Mouse (Mus musculus): ENCODE results near the gene Tecr.

Gene Tecr

DNA sequence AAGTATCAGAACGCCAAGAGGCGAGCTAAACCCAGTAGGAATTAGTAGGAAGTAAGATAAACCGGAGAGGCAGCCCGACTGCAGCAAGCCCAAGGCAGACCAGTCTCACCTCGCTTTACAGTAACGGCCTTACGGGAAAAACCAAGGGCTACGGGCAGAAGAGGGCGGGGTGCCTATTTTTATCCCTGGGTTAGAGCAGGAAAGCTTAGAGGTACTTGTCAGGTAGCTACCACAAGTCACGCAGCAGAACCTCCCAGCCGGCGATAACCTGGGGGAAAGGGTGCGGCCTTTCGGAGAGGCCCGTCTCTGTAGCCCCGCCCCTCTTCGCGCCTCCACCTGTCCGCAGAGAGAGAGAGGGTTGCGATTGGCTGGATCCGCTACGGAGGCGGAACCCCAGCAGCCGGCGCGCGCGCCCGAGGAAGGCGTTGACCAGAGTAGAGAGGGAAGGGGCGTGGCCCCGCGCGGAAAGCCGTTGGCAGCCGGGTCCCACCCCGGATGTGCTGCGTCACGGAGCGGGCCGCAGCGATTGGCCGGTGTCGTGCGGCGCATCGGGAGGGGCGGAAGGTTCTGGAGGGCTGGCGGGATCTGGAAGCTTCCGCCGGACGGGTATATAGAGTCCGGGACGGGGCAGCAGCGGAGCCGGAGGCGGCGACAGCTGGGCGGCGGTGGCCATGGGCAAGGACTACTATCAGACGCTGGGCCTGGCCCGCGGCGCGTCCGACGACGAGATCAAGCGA lies at the start of gene Tecr, which contains the start of gene Dnajb1:
Tecr (minus strand) TSS at position 311 of the 737 bp plus-strand sequence.
Dnajb1 (plus strand) TSS at position 533 of the 737 bp plus-strand sequence.
- peak; percentile 100 for DNase-seq

GRCm38 (mm10) chr8:83656484-83657246 lies 48.9 kb upstream of the Tecr start:
- no peak for DNase-seq

DNA sequence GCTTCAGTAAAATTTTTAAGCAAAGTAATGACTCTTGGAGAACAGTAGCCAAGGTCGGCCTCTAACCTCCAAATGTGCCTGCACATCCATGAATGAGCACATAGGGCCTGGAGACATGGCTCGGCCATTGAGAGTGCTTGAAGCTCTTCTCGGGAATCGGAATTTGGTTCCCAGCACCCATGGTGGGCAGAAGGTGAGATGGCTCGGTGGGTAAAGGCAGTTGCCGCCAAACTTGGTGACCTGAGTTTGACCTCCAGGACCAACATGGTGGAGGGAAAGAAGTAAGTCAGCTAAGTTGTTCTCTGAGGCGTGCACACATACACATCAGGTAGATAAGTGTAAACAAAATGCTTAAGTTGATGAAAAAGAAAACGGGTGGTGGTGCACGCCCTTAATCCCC lies 48.3 kb upstream of the Tecr start:
- no peak for DNase-seq

GRCm38 (mm10) chr8:83654725-83655124 lies 47.0 kb upstream of the Tecr start:
- DNase-seq: no peak

DNA sequence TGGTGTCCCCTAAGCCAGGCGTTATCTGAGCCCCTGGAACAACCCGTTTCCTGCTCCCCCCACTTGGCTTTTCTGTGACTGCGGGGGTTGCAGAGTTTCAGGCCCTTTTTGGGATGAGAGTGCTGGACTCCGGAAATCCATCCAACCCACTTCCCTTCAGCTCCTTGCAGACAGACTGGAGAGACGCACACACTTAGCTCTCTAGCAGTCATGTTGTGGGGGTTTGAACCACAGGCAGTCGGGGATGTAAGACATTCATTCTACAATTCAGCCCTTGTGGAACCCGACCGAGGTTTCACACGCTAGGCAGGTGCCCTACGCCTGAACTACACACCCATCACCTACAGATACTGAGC lies 45.9 kb upstream of the Tecr start:
- no peak for DNase-seq

DNA sequence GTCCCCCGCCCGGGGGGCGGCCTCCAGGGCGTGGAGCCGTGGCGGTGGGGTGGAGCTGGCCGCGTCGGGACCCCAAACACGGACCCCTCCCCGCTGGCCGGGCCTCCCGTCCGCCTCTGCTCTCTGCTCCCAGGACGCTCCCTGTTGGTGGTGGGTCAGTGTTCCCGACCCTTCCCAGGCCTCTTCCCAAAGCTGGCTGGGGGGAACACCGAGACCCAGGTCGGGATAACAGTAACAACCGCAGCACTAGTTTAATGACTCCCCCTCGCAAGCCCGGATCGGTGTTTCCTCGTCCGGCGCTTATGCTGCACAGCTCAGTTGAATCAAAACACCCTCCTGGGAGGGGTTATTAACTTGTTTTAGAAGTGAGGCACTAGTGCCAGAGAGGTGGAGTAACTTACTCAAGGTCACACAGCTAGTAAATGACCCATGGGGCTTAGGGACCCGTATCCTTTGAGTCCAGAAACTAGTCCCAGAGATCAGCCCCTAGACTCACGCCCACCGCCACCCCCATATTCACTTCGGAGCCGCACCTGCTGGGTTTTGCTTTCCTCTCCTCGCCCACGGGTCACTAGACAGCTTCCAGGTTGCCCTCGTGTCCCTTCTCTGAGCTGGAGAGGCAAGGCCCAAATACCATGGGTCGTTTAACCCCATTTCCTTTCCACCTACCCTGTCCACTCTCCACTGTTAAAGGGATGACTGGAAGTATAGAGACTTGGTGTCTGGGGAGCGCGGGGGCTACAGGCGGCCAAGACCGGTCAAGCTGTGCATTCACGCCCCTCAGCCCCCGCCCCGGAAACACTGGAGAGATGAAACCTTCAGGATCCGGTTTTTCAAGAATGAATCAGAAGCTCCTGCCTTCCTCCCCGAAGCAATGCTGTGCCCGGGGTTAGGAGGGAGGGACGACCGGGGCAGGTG lies 45.2 kb upstream of the Tecr start:
- no peak for DNase-seq

- peak; percentile 94 for DNase-seq
Observed at GRCm38 (mm10) chr8:83652030-83652743, 44.4 kb upstream of the Tecr start, which contains the start of gene Gipc1. Gene Gipc1, plus strand, starts transcription at chr8:83652677.

DNA sequence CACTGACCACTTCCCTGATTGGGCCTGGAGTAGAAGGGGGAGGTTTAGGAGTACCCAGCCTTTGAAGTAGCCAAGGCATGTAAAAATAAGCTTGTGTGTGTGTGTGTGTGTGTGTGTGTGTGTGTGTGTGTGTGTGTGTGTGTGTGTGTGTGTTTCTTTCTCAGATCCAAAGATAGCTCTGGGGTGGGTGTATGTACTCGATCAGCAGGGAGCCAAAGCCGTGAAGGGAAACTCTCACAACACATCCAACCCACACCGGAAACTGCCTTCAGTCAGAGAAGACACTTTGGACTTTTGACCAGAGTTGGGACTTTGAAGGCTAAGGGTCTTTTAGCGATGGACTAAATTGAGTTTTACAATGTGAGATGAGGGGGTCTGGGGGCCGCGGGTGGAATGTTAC lies 41.9 kb upstream of the Tecr start:
- no peak for DNase-seq

- DNase-seq: no peak
Observed at GRCm38 (mm10) chr8:83648031-83648430, 40.3 kb upstream of the Tecr start.

DNA sequence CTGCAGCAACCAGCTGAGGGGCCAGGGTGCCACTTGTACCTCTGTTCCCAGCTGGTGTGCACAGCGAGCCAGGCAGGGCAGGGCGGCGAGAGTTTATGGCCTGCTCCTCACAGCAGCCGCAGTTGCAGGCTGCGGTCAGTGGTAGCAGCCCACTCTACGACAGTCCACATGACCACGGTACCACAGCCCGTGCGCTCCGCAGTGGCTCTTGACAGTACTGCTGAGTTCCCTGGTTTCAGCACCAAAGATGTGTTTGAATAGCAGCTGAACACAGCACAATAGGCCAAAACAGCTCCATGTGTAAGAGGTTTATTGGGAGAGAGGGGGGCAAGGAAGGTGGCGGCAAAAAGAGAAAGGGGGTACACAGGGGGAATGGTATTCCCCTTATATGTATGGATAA lies 39.7 kb upstream of the Tecr start:
- no peak for DNase-seq

DNA sequence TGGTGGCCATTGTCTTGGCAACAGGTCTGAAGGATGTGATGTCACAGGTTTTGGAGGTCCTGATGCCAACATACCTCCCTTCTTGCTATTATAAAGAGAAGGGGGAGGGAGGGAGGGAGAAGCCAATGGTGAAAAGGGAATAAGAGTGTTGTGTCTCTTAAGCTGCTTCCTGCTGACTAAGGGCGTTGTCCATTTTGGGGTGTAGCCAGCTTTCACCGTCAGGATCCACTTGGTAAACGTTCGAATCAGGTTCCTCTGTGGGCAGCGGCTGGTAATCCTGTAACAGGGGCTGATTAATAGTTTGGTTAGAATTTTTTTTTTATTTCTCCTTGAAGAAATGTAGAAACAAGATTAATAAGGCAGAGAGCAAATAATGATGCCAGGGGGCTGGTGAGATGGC lies 31.9 kb upstream of the Tecr start:
- no peak for DNase-seq

GRCm38 (mm10) chr8:83638856-83639255 lies 31.1 kb upstream of the Tecr start:
- DNase-seq: no peak

GRCm38 (mm10) chr8:83632083-83632707 lies 24.4 kb upstream of the Tecr start:
- DNase-seq: no peak

DNA sequence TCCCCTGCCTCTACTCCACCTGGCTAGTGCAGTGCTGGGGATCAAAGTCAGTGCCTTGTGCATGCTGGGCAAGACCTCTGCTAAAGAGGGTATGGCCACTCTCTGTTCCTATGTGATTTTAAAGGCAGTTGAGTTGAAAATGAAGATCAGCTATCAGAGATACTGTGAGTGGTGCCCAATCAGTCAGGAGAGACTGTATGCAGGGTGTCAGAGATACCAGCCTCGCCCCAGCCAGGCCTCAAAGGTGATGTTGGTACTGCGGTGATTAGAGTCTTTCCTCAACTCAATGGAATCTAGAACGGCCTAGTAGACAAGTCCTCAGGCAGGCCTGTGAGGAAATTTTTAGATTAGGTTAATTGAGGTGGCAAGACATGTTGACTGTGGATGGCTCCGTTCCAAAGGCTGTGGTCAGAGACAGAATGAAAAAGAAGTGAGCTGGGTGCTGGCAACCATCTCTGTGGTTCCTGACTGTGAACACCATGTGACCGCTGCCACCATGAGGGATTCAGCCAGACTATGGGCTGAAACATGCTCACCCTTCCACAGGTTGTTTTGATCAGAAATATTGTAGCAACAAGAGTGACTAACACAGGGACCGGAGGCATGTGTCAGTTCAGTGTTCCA lies 18.0 kb upstream of the Tecr start:
- DNase-seq: no peak

- DNase-seq: peak; percentile 51
Observed at GRCm38 (mm10) chr8:83624739-83625138, 17.0 kb upstream of the Tecr start.

- no peak for DNase-seq
Observed at GRCm38 (mm10) chr8:83623549-83623948, 15.8 kb upstream of the Tecr start.

GRCm38 (mm10) chr8:83622389-83622989 lies 14.7 kb upstream of the Tecr start:
- peak; percentile 90 for DNase-seq

- DNase-seq: no peak
Observed at GRCm38 (mm10) chr8:83621691-83622388, 14.1 kb upstream of the Tecr start.

- DNase-seq: no peak
Observed at GRCm38 (mm10) chr8:83619568-83620285, 12.0 kb upstream of the Tecr start.

DNA sequence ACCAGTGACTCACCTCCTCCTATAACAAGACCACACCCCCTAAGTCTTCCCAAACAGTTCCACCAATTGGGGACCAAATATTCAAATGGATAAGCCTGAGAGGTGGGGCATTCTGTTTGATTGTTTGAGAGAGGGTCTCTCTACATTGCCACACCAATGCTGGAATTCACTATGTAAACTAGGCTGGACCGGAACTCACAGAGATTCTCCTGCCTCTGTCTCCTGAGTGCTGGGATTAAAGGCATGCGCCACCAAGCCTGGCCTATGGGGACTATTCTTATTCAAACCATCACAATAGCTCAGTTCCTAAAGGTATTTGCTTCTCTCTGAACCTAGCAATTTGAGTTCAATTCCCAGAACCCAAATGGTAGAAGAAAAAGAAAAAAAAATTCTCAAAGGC lies 10.8 kb upstream of the Tecr start:
- DNase-seq: no peak
